Mouse (Mus musculus) gastrocnemius, adult 2 months (tissue): ENCODE results near the gene Fam129a. TPM values are rescaled to one million over a fixed set of nuclear protein-coding genes. Genes with fewer than 3 reads are reported as not detected.
A peak's percentile ranks its signal among the peaks of the same experiment; 100 is the strongest.

Experiments
- DNase-seq: peaks from one replicate; pipeline ENCODE4 v3.0.0; 2022
- H3K27ac ChIP-seq: fragments of 200-600 bp; 2 replicates; pipeline ENCODE4 v1.8.1; 2022; ENCODE audit warnings: mild to moderate bottlenecking
- H3K4me3 ChIP-seq: fragments of 200-600 bp; 2 replicates; pipeline ENCODE4 v1.8.1; 2022; ENCODE audit warnings: mild to moderate bottlenecking, moderate library complexity
- CTCF ChIP-seq: fragments of 200-600 bp; IDR thresholded peaks from 2 replicates; pipeline ENCODE4 v1.8.1; 2022; ENCODE audit warnings: antibody characterized with exemption, mild to moderate bottlenecking, moderate library complexity
- intact Hi-C: fragments of 180-260 bp; cut with DNase I; formaldehyde crosslinking; loops from one replicate; pipeline ENCODE4 v1.15.1; 2025
- long read RNA-seq, 2 experiments: library from polyadenylated mRNA; stranded (forward); transcript quantifications; one replicate each; pipeline ENCODE4 v2.0.0; 2021
- total RNA-seq, 2 experiments: library from RNA; stranded (reverse); gene quantifications; 2 replicates each; pipeline ENCODE4 v1.2.3; 2021

The Fam129a gene
- 10 to 100 TPM in 1 of 2 experiments, 1 to 10 TPM in 1; 7.9 to 10.2 TPM for total RNA-seq
- long read RNA-seq, experiment 1, full-length matches to known transcripts = 10 of 21 reads
- long read RNA-seq, experiment 1, partial matches to known transcripts = 11 of 21 reads
- long read RNA-seq, experiment 1, other reads (novel, unspliced or antisense) = 0 of 21 reads
- long read RNA-seq, experiment 2, full-length matches to known transcripts = 9 of 14 reads
- long read RNA-seq, experiment 2, partial matches to known transcripts = 3 of 14 reads
- long read RNA-seq, experiment 2, other reads (novel, unspliced or antisense) = 2 of 14 reads

GRCm38 (mm10) chr1:151570981-151571837 lies at the start of gene Fam129a:
TSS of gene Fam129a (plus strand) at chr1:151571186.
- DNase-seq = peak; percentile 77
- intact Hi-C loops = no loop called here
- Histone ChIP-seq H3K27ac (peak within 1 kb of the TSS; percentile 89), H3K4me3 (peak within 1 kb of the TSS; percentile 91)
- no peak for TF ChIP-seq CTCF

- DNase-seq = no peak
- Histone ChIP-seq H3K27ac (no peak overlapping the region), H3K4me3 (no peak overlapping the region)
- TF ChIP-seq CTCF = no peak
- intact Hi-C loops = no loop called here
Observed at GRCm38 (mm10) chr1:151526701-151527100, 44.3 kb upstream of the Fam129a start.

- H3K4me3 ChIP-seq = no peak overlapping the region
- no peak for DNase-seq
- intact Hi-C loops = no loop called here
- H3K27ac ChIP-seq = no peak overlapping the region
- no peak for TF ChIP-seq CTCF
Observed at GRCm38 (mm10) chr1:151543796-151544477, 27.0 kb upstream of the Fam129a start.

GRCm38 (mm10) chr1:151544581-151544980 lies 26.4 kb upstream of the Fam129a start:
- no peak overlapping the region for H3K27ac ChIP-seq
- intact Hi-C loops = no loop called here
- TF ChIP-seq CTCF = no peak
- no peak for DNase-seq
- H3K4me3 ChIP-seq = no peak overlapping the region

GRCm38 (mm10) chr1:151545571-151545970 lies 25.4 kb upstream of the Fam129a start:
- no peak overlapping the region for H3K27ac ChIP-seq
- no peak for DNase-seq
- TF ChIP-seq CTCF = no peak
- intact Hi-C loops = no loop called here
- no peak overlapping the region for H3K4me3 ChIP-seq

GRCm38 (mm10) chr1:151548896-151549610 lies 21.9 kb upstream of the Fam129a start:
- H3K27ac ChIP-seq = no peak overlapping the region
- H3K4me3 ChIP-seq = no peak overlapping the region
- DNase-seq = no peak
- no peak for TF ChIP-seq CTCF
- intact Hi-C loops = no loop called here

GRCm38 (mm10) chr1:151549794-151550193 lies 21.2 kb upstream of the Fam129a start:
- H3K27ac ChIP-seq = no peak overlapping the region
- no peak overlapping the region for H3K4me3 ChIP-seq
- intact Hi-C loops = no loop called here
- TF ChIP-seq CTCF = no peak
- DNase-seq = no peak

- intact Hi-C loops = no loop called here
- TF ChIP-seq CTCF = no peak
- Histone ChIP-seq H3K27ac (no peak overlapping the region), H3K4me3 (no peak overlapping the region)
- no peak for DNase-seq
Observed at GRCm38 (mm10) chr1:151550587-151551479, 20.2 kb upstream of the Fam129a start.

GRCm38 (mm10) chr1:151560536-151560935 lies 10.4 kb upstream of the Fam129a start:
- DNase-seq = no peak
- TF ChIP-seq CTCF = no peak
- intact Hi-C loops = no loop called here
- Histone ChIP-seq H3K27ac (no peak overlapping the region), H3K4me3 (no peak overlapping the region)

- no peak for TF ChIP-seq CTCF
- intact Hi-C loops = no loop called here
- no peak for DNase-seq
- Histone ChIP-seq H3K27ac (no peak overlapping the region), H3K4me3 (no peak overlapping the region)
Observed at GRCm38 (mm10) chr1:151563401-151563800, 7.6 kb upstream of the Fam129a start.

- TF ChIP-seq CTCF = no peak
- no peak overlapping the region for H3K4me3 ChIP-seq
- no peak for DNase-seq
- intact Hi-C loops = loop anchor here (1.0 kb wide), 1 partner anchor 142 kb away; no protein-coding TSS in a partner anchor
- H3K27ac ChIP-seq = no peak overlapping the region
Observed at GRCm38 (mm10) chr1:151563893-151564292, 7.1 kb upstream of the Fam129a start.
